Mouse (Mus musculus) large intestine, adult 2 months (tissue): ENCODE measurements at regions not wholly inside any gene's neighbourhood (a gene's known extent, or its start where the extent isn't known, plus 50 kb on each side); places are given as distances from the start of the nearest gene placed in this dataset.

Experiments
- DNase-seq: peaks from one replicate; pipeline ENCODE4 v3.0.0-alpha.2; 2012; ENCODE audit warnings: low read depth, low spot score
- WGBS: fragments of 180-500 bp; shearing (Covaris S2); methylation state at CpG from one replicate; pipeline ENCODE4 v1.1.7; 2018; 5-methylcytosine and 5-hydroxymethylcytosine counted together

- 86% methylated on average over 13 of the region's 13 CpGs for WGBS
- DNase-seq = no peak
These were observed 66.8 kb upstream of the C2cd4b start for GRCm38 (mm10) chr9:67692396-67692795.

DNA sequence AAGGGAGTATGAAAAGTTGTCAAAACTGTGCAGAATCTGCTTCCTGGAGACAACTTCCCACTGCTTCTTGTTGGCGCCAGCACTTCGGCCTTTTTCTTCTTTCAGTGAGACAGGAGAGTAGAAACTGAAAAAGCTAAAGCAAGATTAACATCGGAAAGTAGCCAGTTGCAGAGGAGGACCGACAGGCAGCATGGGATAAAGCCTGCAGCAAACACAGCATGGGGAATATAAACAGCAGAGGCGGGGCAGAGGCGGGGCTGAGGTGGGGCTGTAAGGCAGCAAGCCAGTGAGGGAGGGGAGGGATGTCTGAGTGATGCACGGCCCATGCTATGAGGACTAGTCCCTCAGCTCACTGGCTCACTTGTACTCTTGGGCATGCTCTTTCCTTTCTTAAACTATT is 65.5 kb upstream of the C2cd4b start:
- WGBS = 21% methylated on average over 7 of the region's 7 CpGs

DNA sequence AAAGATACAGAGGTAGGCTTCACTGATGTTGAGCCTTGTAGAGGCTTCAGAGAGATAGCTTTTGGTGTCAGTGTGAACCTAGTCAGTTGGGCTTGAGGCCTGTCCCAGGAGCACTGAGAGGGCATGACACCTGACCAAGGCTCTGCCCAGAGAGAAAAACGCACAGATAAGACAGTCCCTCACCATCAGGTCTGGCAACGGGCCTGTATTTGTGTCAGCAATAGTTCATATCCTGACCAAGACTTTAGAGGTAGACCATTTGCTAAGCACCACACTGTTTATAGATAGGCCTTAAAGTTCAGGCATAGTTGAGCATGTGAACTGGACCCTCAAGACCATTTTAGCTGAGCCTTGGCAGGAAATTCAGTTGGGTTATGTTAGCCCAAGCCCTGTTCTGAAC is 60.4 kb upstream of the C2cd4b start:
- 93% methylated on average over 2 of the region's 2 CpGs for WGBS
- no peak for DNase-seq

More for the DNA sequence above, 65.5 kb upstream of the C2cd4b start:
- no peak for DNase-seq

DNA sequence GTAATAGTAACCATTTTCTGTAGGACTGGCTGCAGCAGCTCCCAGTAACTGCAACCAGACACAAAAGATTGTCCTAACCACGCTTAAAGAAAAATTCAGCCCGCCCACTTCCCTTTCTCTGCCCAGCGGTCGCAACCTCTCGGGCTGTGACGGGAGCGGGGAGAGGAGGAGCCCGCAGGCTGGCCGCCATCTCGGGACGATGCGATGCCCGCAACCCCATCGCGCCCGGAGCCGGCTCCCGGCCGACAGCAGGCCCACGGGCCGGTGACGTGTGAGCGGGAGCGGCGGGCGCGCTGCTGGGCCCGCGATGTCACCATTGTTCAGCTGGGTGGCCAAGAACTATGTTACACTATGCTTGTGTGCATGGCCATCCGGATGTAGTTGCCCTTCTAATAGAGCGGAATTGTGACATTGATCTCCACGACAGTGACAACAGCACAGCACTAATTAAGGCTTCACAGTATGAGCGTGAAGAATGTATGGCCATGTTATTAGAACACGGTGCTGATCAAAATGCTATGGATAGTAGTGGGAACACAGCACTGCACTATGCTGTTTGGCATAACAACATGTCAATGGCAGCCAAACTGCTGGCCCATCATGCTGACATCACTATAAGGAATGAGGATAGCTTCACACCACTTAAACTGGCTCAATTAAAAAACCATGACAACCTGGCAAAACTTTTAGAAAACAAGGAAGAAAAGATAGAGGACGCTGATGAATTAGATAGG is 59.2 kb upstream of the C2cd4b start:
- WGBS = 34% methylated on average over 35 of the region's 35 CpGs
- no peak for DNase-seq

DNA sequence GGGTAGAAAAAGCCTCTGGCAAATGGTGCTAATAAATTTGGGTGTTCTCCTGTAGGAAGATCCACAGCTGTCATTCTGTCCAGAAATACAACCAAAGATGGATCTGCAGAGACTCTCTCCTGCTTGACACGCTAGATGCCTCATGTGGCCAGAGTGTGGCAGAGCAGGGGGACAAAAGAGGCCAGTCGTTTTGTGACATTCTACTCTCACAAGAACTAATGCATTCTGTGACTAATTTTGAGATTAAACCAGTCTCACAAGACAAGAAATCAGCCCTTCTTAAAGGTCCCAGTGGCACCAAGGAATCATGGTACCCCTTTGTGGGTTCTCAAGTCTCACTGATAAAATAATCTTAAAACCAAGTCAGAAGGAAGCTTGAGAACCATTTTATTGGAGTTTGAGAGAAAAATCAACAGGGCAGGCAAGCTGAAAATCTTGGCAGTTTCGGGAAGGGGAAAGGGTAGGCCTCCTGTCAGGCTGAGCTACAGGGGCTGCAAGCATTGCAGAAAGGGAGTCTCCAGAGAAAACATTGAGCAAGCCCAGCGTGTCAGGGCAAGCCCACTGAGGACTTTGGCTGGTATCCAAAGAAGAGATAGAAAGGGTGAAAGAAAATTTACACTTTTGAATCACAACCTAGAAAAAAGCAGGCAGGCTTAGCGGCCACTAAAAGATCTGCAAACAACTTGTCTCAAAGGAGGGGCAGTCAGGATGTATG is 50.8 kb upstream of the C2cd4b start:
- WGBS = 54% methylated on average over 5 of the region's 5 CpGs
- no peak for DNase-seq
